Mouse (Mus musculus): ENCODE measurements around the gene Gabre. TPM values are rescaled to one million over a fixed set of nuclear protein-coding genes. Genes with fewer than 3 reads are reported as not detected.

Gabre gene
- not detected in 2 replicates for polyA plus RNA-seq (2012; ENCODE audit: low replicate concordance)

GRCm38 (mm10) chrX:72274659-72275371, at the start of gene Gabre:
Gabre (minus strand) TSS chrX:72274803.

DNA sequence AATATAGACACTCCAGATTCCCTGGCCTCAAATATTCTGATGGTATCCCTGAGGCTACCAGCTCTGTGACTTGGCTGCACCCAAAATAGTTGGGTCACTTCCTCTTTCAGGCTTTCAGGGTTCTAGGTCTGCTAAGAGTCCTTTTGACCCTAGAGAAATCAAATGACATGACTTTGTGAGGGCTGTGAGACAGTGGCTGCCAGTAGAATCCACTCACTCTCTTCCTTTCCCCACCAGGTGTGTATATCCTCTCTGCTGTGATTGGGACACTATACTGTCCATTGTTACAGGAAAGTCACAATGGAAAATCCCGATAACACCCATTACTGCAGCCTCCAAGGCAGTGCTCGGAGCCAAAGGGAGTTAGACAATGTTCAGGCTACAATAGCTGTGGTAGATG, 52.9 kb downstream of the Gabre start, which contains the start of gene Magea4:
TSS of gene Magea4 (plus strand) at position 301 of the 400 bp plus-strand sequence.

Other genes starting within 250 kb of the Gabre start
- not detected in 2 replicates for gene Magea4, start 52.8 kb downstream of the Gabre start, polyA plus RNA-seq (2012; ENCODE audit: low replicate concordance)
- gene Magea10, start 112.1 kb upstream of the Gabre start, polyA plus RNA-seq (2012; ENCODE audit: low replicate concordance) = not detected in 2 replicates